Mouse (Mus musculus) thymus, postnatal 0 days (tissue): ENCODE measurements around the gene Rbm20. TPM values are rescaled to one million over a fixed set of nuclear protein-coding genes. Genes with fewer than 3 reads are reported as not detected.
"Not testable (repeated sequence)": the region's sequence is repeated elsewhere in the genome, so short reads cannot be mapped to it uniquely, and the experiment has no call there.

Experiments
- DNase-seq: peaks from one replicate; pipeline ENCODE4 v3.0.0-alpha.2; 2015; ENCODE audit warnings: low spot score
- polyA plus RNA-seq: library from polyadenylated mRNA; unstranded; fragments of >200 nt; fragmentation: Nextera tagmentation; extraction: Ambion mirVana; gene quantifications from 2 replicates; pipeline ENCODE4 v1.2.1, GENCODE M21; 2015

Rbm20 gene
- 1.7 and 1.8 TPM in 2 replicates for polyA plus RNA-seq

GRCm38 (mm10) chr19:53676718-53677634 is at the start of gene Rbm20:
Rbm20 (plus strand) TSS chr19:53677306.
- DNase-seq, result peak; percentile 28

GRCm38 (mm10) chr19:53638041-53638440 is 39.1 kb upstream of the Rbm20 start:
- DNase-seq, result peak; percentile 29

GRCm38 (mm10) chr19:53638727-53639126 is 38.4 kb upstream of the Rbm20 start:
- DNase-seq, result no peak

- DNase-seq, result no peak
These were observed 33.0 kb upstream of the Rbm20 start for GRCm38 (mm10) chr19:53644020-53644595.

GRCm38 (mm10) chr19:53647301-53647700 is 29.8 kb upstream of the Rbm20 start:
- no peak for DNase-seq

- peak; percentile 19 for DNase-seq
These were observed 29.1 kb upstream of the Rbm20 start for GRCm38 (mm10) chr19:53648056-53648455.

GRCm38 (mm10) chr19:53648802-53649236 is 28.3 kb upstream of the Rbm20 start:
- DNase-seq, result peak; percentile 70

- no peak for DNase-seq
These were observed 27.7 kb upstream of the Rbm20 start for GRCm38 (mm10) chr19:53649361-53649760.

- no peak for DNase-seq
These were observed 27.3 kb upstream of the Rbm20 start for GRCm38 (mm10) chr19:53649802-53650201.

- no peak for DNase-seq
These were observed 26.2 kb upstream of the Rbm20 start for GRCm38 (mm10) chr19:53650921-53651320.

GRCm38 (mm10) chr19:53652267-53652666 is 24.8 kb upstream of the Rbm20 start:
- no peak for DNase-seq

- DNase-seq, result no peak
These were observed 23.3 kb upstream of the Rbm20 start for GRCm38 (mm10) chr19:53653624-53654467.

GRCm38 (mm10) chr19:53656443-53656842 is 20.7 kb upstream of the Rbm20 start:
- not testable (repeated sequence) for DNase-seq

- no peak for DNase-seq
These were observed 19.7 kb upstream of the Rbm20 start for GRCm38 (mm10) chr19:53657437-53657836.

- DNase-seq, result no peak
These were observed 16.2 kb upstream of the Rbm20 start for GRCm38 (mm10) chr19:53660722-53661420.

GRCm38 (mm10) chr19:53661938-53662722 is 15.0 kb upstream of the Rbm20 start:
- DNase-seq, result no peak

GRCm38 (mm10) chr19:53664831-53665230 is 12.3 kb upstream of the Rbm20 start:
- DNase-seq, result no peak

GRCm38 (mm10) chr19:53665391-53665790 is 11.7 kb upstream of the Rbm20 start:
- DNase-seq, result no peak

GRCm38 (mm10) chr19:53666708-53667107 is 10.4 kb upstream of the Rbm20 start:
- no peak for DNase-seq

- DNase-seq, result no peak
These were observed 8.3 kb upstream of the Rbm20 start for GRCm38 (mm10) chr19:53668821-53669220.
